Mouse (Mus musculus) kidney, postnatal 0 days (tissue): ENCODE measurements around the gene Anp32e. TPM values are rescaled to one million over a fixed set of nuclear protein-coding genes. Genes with fewer than 3 reads are reported as not detected.
A peak's percentile ranks its signal among the peaks of the same experiment; 100 is the strongest.
"Not testable (repeated sequence)": the region's sequence is repeated elsewhere in the genome, so short reads cannot be mapped to it uniquely, and the experiment has no call there.

ENCODE experiments used
- ATAC-seq: fragments of 200-750 bp; cut with Nextera tagmentation; replicated peaks from 2 replicates; pipeline ENCODE4 v1.8.0; 2017; ENCODE audit warnings: low read depth, moderate number of reproducible peaks, moderate TSS enrichment, moderate library complexity; ENCODE audit not compliant: low FRiP score
- DNase-seq: peaks from one replicate; pipeline ENCODE4 v3.0.0-alpha.2; 2016; ENCODE audit warnings: low spot score
- H3K27ac ChIP-seq: fragments of 300-500 bp; sonication (generic); 2 replicates; pipeline ENCODE4 v1.5.1; 2014; ENCODE audit warnings: mild to moderate bottlenecking
- H3K27me3 ChIP-seq: fragments of 300-500 bp; sonication (generic); 2 replicates; pipeline ENCODE4 v1.6.1; 2014; ENCODE audit warnings: low read length, mixed read lengths; ENCODE audit not compliant: insufficient read depth
- H3K36me3 ChIP-seq: fragments of 300-500 bp; sonication (generic); 2 replicates; pipeline ENCODE4 v1.6.1; 2014; ENCODE audit warnings: low read length, mixed read lengths; ENCODE audit not compliant: insufficient read depth
- H3K4me1 ChIP-seq: fragments of 300-500 bp; sonication (generic); replicated peaks from 2 replicates; pipeline ENCODE4 v1.6.1; 2014; ENCODE audit warnings: antibody characterized with exemption, low read length, mixed read lengths; ENCODE audit not compliant: insufficient read depth
- H3K4me2 ChIP-seq: fragments of 300-500 bp; sonication (generic); 2 replicates; pipeline ENCODE4 v1.6.1; 2014; ENCODE audit warnings: mild to moderate bottlenecking, low read length, moderate library complexity, mixed read lengths
- H3K4me3 ChIP-seq: fragments of 300-500 bp; sonication (generic); replicated peaks from 2 replicates; pipeline ENCODE4 v1.5.1; 2014; ENCODE audit warnings: low read depth, low read length
- H3K9ac ChIP-seq: fragments of 300-500 bp; sonication (generic); 2 replicates; pipeline ENCODE4 v1.6.1; 2014; ENCODE audit warnings: low read depth, low read length
- H3K9me3 ChIP-seq: fragments of 300-500 bp; sonication (generic); replicated peaks from 2 replicates; pipeline ENCODE4 v1.6.1; 2016; ENCODE audit warnings: low read length, inconsistent platforms, mixed read lengths
- CTCF ChIP-seq: IDR thresholded peaks from 2 replicates; pipeline ENCODE4 v1.5.1; 2016; ENCODE audit warnings: antibody characterized with exemption, low read depth, mild to moderate bottlenecking, moderate library complexity
- WGBS: fragments of 180-500 bp; shearing (Covaris S2); extraction: QIAGEN DNeasy Blood & Tissue Kit; methylation state at CpG from one replicate; pipeline ENCODE4 v1.1.7; 2014; 5-methylcytosine and 5-hydroxymethylcytosine counted together
- polyA plus RNA-seq: library from polyadenylated mRNA; unstranded; fragments of >200 nt; fragmentation: Nextera tagmentation; extraction: Ambion mirVana; gene quantifications from 2 replicates; pipeline ENCODE4 v1.2.1, GENCODE M21; 2015

Anp32e gene
- polyA plus RNA-seq, 1 experiment from 2014 or later = 128 TPM

DNA sequence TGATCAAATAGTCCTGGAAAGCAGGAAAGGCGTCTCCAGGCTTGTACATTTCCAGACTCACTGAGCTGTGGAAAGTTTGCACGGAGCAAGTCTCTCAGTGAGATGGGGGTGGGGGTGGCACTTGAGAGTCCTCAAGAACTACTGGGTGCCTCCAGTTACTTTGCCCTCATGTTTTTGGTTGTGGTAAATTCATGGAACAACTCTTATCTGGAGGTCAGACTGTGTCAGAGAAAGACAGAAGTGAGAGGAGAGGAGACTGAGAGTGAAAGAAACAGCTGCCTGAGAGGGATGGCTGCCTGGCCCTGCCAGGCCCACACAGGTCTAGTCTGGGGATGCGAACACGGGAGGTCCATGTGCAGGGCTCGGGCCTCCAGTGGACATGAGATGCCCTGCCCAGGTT lies 26.3 kb downstream of the Anp32e start:
- Histone ChIP-seq H3K4me1 (no peaks in the 10 kb centered on the region), H3K4me2 (no peak overlapping the region), H3K27me3 (no peaks in the 10 kb centered on the region), H3K36me3 (no peaks in the 10 kb centered on the region), H3K4me3 (no peak overlapping the region), H3K9ac (no peak overlapping the region), H3K9me3 (no peaks in the 10 kb centered on the region), H3K27ac (no peak overlapping the region)
- no peak for TF ChIP-seq CTCF
- no peak for ATAC-seq
- DNase-seq = no peak
- WGBS = 88% methylated on average over 5 of the region's 5 CpGs

DNA sequence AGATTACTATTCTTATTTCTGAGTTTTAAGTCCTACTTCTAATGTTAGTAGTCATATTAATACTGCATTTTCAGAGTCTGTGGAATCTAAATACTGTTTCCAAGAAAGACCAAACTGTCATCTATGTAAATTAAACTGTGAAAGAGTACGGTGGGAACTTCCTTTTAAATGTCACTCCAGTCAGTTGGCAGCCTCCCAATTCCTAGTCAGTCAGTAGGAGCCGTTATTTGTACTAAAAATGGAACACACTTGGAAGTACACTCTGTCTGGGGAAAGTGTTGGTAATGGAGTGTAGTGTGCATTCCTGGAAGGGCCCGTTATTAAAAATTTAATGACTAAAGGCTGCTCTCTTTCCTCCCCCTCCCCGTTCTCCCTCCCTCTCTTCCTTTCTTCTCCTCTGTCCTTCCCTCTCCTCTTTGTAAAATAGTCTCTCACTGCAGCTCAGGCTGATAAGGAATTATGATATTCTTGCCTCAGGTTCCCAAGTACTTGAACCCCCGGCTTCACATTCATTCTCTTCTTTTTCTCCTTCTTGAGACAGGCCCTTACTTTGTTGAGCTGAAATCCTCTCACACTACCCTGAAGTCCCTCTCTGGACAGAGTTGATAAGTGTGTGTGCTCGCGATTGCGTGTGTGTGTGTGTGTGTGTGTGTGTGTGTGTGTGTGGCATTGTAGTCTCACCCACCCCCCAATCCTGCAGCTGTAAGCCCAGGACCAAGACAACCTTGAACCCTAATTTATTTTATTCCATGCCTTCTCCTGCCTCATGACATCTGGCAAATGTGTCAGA lies 28.5 kb downstream of the Anp32e start:
- no peak for ATAC-seq
- 53% methylated on average over 8 of the region's 8 CpGs for WGBS
- TF ChIP-seq CTCF = no peak

DNA sequence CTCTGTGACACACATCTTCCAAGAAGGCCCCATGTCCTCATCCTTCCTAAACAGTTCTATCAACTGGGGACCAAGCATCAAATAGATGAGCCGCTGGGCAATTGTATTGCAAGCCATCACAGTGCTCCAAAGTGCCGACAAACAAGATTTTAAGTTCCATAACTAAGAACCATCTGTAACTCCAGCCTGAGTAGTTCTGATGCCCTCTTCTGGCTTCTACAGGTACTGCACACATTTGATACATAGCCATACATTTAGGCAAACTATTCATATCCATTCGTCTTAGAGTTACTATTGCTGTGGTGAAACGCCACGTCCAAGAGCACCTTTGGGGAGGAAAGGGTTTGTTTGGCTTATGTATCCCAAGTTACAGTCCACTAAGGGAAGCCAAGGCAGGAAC lies 30.0 kb downstream of the Anp32e start:
- no peak for ATAC-seq
- Histone ChIP-seq H3K4me3 (no peak overlapping the region), H3K36me3 (no peaks in the 10 kb centered on the region), H3K4me1 (no peaks in the 10 kb centered on the region), H3K27me3 (no peaks in the 10 kb centered on the region), H3K9me3 (no peaks in the 10 kb centered on the region), H3K4me2 (no peak overlapping the region), H3K27ac (no peak overlapping the region), H3K9ac (no peak overlapping the region)
- 86% methylated on average over 5 of the region's 5 CpGs for WGBS
- peak; percentile 57 for DNase-seq
- peak; percentile 76 for TF ChIP-seq CTCF

More for the DNA sequence above, 28.5 kb downstream of the Anp32e start:
- no peak overlapping the region for H3K4me3 ChIP-seq
- no peaks in the 10 kb centered on the region for H3K27me3 ChIP-seq
- no peaks in the 10 kb centered on the region for H3K4me1 ChIP-seq
- no peak overlapping the region; the same call in 1 of the 2 replicates for H3K27ac ChIP-seq
- DNase-seq = peak; percentile 64
- H3K9ac ChIP-seq = no peak overlapping the region
- H3K9me3 ChIP-seq = no peaks in the 10 kb centered on the region
- H3K4me2 ChIP-seq = no peak overlapping the region
- no peaks in the 10 kb centered on the region for H3K36me3 ChIP-seq

DNA sequence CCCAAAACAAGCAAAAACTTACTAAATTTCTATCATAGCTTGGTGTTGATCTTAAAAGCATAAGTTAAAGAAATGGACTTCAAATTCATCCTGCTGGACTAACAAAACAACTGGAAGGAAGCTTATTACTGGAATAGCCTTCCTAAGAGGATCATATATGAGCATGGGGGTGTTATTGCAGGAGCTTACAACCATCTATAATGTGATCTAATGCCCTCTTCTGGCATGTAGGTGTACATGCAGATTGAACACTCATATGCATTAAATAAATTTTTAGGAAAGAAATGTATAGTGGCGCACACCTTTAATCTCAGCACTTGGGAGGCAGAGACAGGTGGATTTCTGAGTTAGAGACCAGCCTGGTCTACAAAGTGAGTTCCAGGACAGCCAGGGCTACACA lies 30.8 kb downstream of the Anp32e start:
- Histone ChIP-seq H3K9me3 (no peaks in the 10 kb centered on the region), H3K27ac (no peak overlapping the region), H3K4me1 (no peaks in the 10 kb centered on the region), H3K27me3 (no peaks in the 10 kb centered on the region), H3K9ac (no peak overlapping the region), H3K4me2 (no peak overlapping the region), H3K36me3 (no peaks in the 10 kb centered on the region), H3K4me3 (no peak overlapping the region)
- peak; percentile 51 for TF ChIP-seq CTCF
- 95% methylated on average over 1 of the region's 1 CpGs for WGBS
- ATAC-seq = no peak
- peak; percentile 49 for DNase-seq

DNA sequence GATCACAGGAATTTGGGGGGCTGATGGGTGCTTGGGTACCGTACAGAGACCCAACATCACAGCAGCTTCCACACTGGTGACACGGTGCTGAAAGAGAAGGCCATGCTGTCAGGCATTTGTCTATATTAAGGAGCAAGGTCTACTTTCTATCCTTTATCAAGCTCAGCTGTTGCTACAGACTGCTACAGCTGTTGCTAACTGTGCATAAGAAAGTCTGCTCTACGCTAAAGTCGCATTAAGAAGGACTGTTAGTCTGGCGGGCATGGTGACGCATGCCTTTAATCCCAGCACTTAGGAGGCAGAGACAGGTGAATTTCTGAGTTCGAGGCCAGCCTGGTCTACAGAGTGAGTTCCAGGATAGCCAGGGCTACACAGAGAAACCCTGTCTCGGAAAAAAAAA lies 33.1 kb downstream of the Anp32e start:
- H3K27ac ChIP-seq, H3K9ac ChIP-seq, H3K4me2 ChIP-seq, H3K27me3 ChIP-seq, H3K9me3 ChIP-seq, H3K4me1 ChIP-seq, DNase-seq, ATAC-seq, H3K4me3 ChIP-seq, H3K36me3 ChIP-seq: not testable (repeated sequence)
- WGBS = 87% methylated on average over 8 of the region's 8 CpGs

DNA sequence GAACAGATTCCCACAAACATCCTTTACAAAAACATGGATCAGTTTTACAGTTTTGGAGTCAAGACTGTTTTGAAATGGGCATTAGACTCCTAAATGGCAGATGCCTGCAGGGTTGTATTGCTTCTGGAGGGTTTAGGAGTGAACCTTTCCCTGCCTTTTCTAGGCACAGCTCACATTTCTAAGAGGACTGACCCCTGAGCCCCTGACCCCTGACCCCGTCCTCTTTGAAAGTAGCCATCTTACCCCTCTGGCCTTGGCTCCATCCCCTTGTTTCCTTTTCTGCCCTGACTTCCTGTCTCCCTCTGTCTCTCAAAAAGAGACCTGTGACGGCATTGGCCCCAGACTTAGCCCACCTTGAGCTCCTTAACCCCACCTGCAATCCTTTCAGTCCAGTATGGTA lies 34.2 kb downstream of the Anp32e start:
- ATAC-seq = no peak
- H3K4me2 ChIP-seq = no peak overlapping the region
- no peak overlapping the region for H3K27ac ChIP-seq

DNA sequence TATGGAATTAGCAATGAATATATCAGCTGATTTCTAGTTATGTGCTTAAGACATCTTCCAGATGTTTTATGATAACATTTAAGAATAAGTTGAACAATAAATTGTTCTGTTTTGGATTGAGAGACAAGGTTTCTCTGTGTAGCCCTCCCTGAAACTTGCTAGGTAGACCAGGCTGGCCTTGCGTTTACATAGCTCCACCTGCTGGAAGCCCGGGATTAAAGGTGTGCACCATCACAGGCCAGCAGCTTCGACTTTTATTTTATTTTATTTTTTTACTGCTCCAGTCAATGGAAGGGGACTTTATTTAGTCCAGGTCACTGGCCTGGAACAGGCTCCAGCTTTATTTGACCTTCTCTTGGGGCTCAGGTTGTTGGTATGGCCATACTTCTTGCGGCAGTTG lies 34.6 kb downstream of the Anp32e start:
- Histone ChIP-seq H3K9me3 (no peaks in the 10 kb centered on the region), H3K36me3 (no peaks in the 10 kb centered on the region), H3K4me1 (no peaks in the 10 kb centered on the region), H3K27ac (no peak overlapping the region), H3K27me3 (no peaks in the 10 kb centered on the region), H3K4me3 (no peak overlapping the region), H3K4me2 (no peak overlapping the region), H3K9ac (no peak overlapping the region)
- peak; percentile 35 for DNase-seq
- 31% methylated on average over 4 of the region's 4 CpGs for WGBS
- ATAC-seq = no peak
- peak; percentile 67 for TF ChIP-seq CTCF

More for the DNA sequence above, 34.2 kb downstream of the Anp32e start:
- DNase-seq = no peak
- Histone ChIP-seq H3K4me1 (no peaks in the 10 kb centered on the region), H3K9me3 (no peaks in the 10 kb centered on the region), H3K4me3 (no peak overlapping the region), H3K36me3 (no peaks in the 10 kb centered on the region), H3K9ac (no peak overlapping the region), H3K27me3 (no peaks in the 10 kb centered on the region)
- 26% methylated on average over 2 of the region's 2 CpGs for WGBS
- TF ChIP-seq CTCF = no peak
